Mouse (Mus musculus): ENCODE results near the gene Olfr887. TPM values are rescaled to one million over a fixed set of nuclear protein-coding genes. Genes with fewer than 3 reads are reported as not detected.

The Olfr887 gene
- polyA plus RNA-seq (2012; rRNA removed), result not detected in 2 replicates

GRCm38 (mm10) chr9:38083772-38084171, at the start of gene Olfr887:
Olfr887 (plus strand) TSS chr9:38084072.

GRCm38 (mm10) chr9:38046255-38046654, 37.6 kb upstream of the Olfr887 start, which contains the start of gene Olfr884:
Olfr884 (plus strand) TSS chr9:38046555.

GRCm38 (mm10) chr9:38061022-38061421, 22.9 kb upstream of the Olfr887 start, which contains the start of gene Olfr885:
Olfr885 (plus strand) TSS chr9:38061322.

GRCm38 (mm10) chr9:38107828-38108227, 24.0 kb downstream of the Olfr887 start, which contains the start of gene Olfr888:
Olfr888 (plus strand) TSS chr9:38108128.

GRCm38 (mm10) chr9:38114898-38115297, 31.0 kb downstream of the Olfr887 start, which contains the start of gene Olfr889:
Olfr889 (plus strand) TSS chr9:38115198.

Other genes starting within 250 kb of the Olfr887 start
- not detected in 2 replicates for gene Olfr877, start 229.8 kb upstream of the Olfr887 start, polyA plus RNA-seq (2012; rRNA removed)
- gene Olfr145, start 187.3 kb upstream of the Olfr887 start, polyA plus RNA-seq (2012; rRNA removed), result not detected in 2 replicates
- not detected in 2 replicates for gene Olfr878, start 166.2 kb upstream of the Olfr887 start, polyA plus RNA-seq (2012; rRNA removed)
- not detected in 2 replicates for gene Olfr881, start 92.2 kb upstream of the Olfr887 start, polyA plus RNA-seq (2012; rRNA removed)
- not detected in 2 replicates for gene Olfr883, start 58.3 kb upstream of the Olfr887 start, polyA plus RNA-seq (2012; rRNA removed)
- not detected in 2 replicates for gene Olfr884, start 37.5 kb upstream of the Olfr887 start, polyA plus RNA-seq (2012; rRNA removed)
- gene Olfr885, start 22.8 kb upstream of the Olfr887 start, polyA plus RNA-seq (2012; rRNA removed), result not detected in 2 replicates
- gene Olfr888, start 24.1 kb downstream of the Olfr887 start, polyA plus RNA-seq (2012; rRNA removed), result not detected in 2 replicates
- not detected in 2 replicates for gene Olfr889, start 31.1 kb downstream of the Olfr887 start, polyA plus RNA-seq (2012; rRNA removed)
- gene Olfr890, start 58.4 kb downstream of the Olfr887 start, polyA plus RNA-seq (2012; rRNA removed), result not detected in 2 replicates
- gene Olfr891, start 96.7 kb downstream of the Olfr887 start, polyA plus RNA-seq (2012; rRNA removed), result not detected in 2 replicates
- not detected in 2 replicates for gene Olfr893, start 124.3 kb downstream of the Olfr887 start, polyA plus RNA-seq (2012; rRNA removed)
- not detected in 2 replicates for gene Olfr894, start 134.0 kb downstream of the Olfr887 start, polyA plus RNA-seq (2012; rRNA removed)
- gene Olfr143, start 168.7 kb downstream of the Olfr887 start, polyA plus RNA-seq (2012; rRNA removed), result not detected in 2 replicates
- not detected in 2 replicates for gene Olfr895, start 183.8 kb downstream of the Olfr887 start, polyA plus RNA-seq (2012; rRNA removed)
- gene Olfr896-ps1, start 207.0 kb downstream of the Olfr887 start, polyA plus RNA-seq (2012; rRNA removed), result not detected in 2 replicates
- not detected in 2 replicates for gene Olfr25, start 245.0 kb downstream of the Olfr887 start, polyA plus RNA-seq (2012; rRNA removed)